Mouse (Mus musculus) ES-E14 (cell line): ENCODE results near the gene Nrsn2. TPM values are rescaled to one million over a fixed set of nuclear protein-coding genes. Genes with fewer than 3 reads are reported as not detected.

Source experiments
- DNase-seq: peaks from one replicate; pipeline ENCODE4 v3.0.0-alpha.2; 2013; ENCODE audit warnings: low read depth, low spot score
- H3K27ac ChIP-seq: 2 replicates; pipeline ENCODE4 v1.5.1; 2012; ENCODE audit warnings: low read depth, mild to moderate bottlenecking, low read length, moderate library complexity, mixed read lengths; ENCODE audit not compliant: poor library complexity, insufficient read depth, severe bottlenecking
- H3K36me3 ChIP-seq: 2 replicates; pipeline ENCODE4 v1.6.1; 2012; ENCODE audit warnings: mild to moderate bottlenecking, low read length, moderate library complexity, mixed read lengths; ENCODE audit not compliant: control insufficient read depth, poor library complexity, insufficient read depth, severe bottlenecking
- H3K4me1 ChIP-seq, 2 experiments: fragments of 150-350 bp in 1 of 2; sonication (generic) in 1 of 2; 2 replicates each; pipeline ENCODE4 v1.6.1; 2012; ENCODE audit warnings: low read length in 2 of 2, mild to moderate bottlenecking in 1 of 2, mixed read lengths in 1 of 2; ENCODE audit not compliant: control insufficient read depth in 2 of 2, insufficient read depth in 2 of 2, poor library complexity in 1 of 2
- H3K4me3 ChIP-seq, 2 experiments: fragments of 150-350 bp in 1 of 2; sonication (generic) in 1 of 2; 2 replicates each; pipeline ENCODE4 v1.5.1; 2012; ENCODE audit warnings: low read length in 2 of 2, low read depth in 1 of 2, mild to moderate bottlenecking in 1 of 2, mixed read lengths in 1 of 2; ENCODE audit not compliant: insufficient read depth in 1 of 2, poor library complexity in 1 of 2, severe bottlenecking in 1 of 2
- H3K9ac ChIP-seq: 2 replicates; pipeline ENCODE4 v1.6.1; 2012; ENCODE audit warnings: low read depth, mild to moderate bottlenecking, low read length, mixed read lengths; ENCODE audit not compliant: poor library complexity, insufficient read depth, severe bottlenecking
- H3K9me3 ChIP-seq: fragments of 150-350 bp; sonication (generic); 2 replicates; pipeline ENCODE4 v1.6.1; 2012; ENCODE audit warnings: low read depth, mild to moderate bottlenecking, low read length; ENCODE audit not compliant: control insufficient read depth, insufficient read depth
- CHD2 ChIP-seq: IDR thresholded peaks from 2 replicates; pipeline ENCODE4 v1.6.1; 2014; ENCODE audit warnings: mild to moderate bottlenecking, low read depth, low read length, inconsistent platforms
- HCFC1 ChIP-seq: IDR thresholded peaks from 2 replicates; pipeline ENCODE4 v1.6.1; 2012; ENCODE audit warnings: low read length, inconsistent platforms, borderline replicate concordance; ENCODE audit not compliant: insufficient read depth
- MAFK ChIP-seq: IDR thresholded peaks from 2 replicates; pipeline ENCODE4 v1.6.1; 2014; ENCODE audit warnings: mild to moderate bottlenecking, low read depth, low read length, inconsistent platforms; ENCODE audit not compliant: insufficient read depth
- ZC3H11A ChIP-seq: IDR thresholded peaks from 2 replicates; pipeline ENCODE4 v1.6.1; 2012; ENCODE audit warnings: low read depth, mild to moderate bottlenecking, inconsistent platforms, low read length, borderline replicate concordance
- ZNF384 ChIP-seq: IDR thresholded peaks from 2 replicates; pipeline ENCODE4 v1.6.1; 2012; ENCODE audit warnings: low read depth, low read length, inconsistent platforms
- in situ Hi-C, 2 experiments: fragments of 600-800 bp; cut with MboI; formaldehyde crosslinking; loops; one replicate each; pipeline ENCODE4 v1.15.1; 2025; ENCODE audit warnings: low sequenced_read_pairs in 2 of 2, inconsistent platforms in 1 of 2; ENCODE audit not compliant: unreplicated experiment in 2 of 2
- total RNA-seq: library from RNA; depleted of rRNA; stranded (reverse); fragments of 300-350 nt; gene quantifications from 2 replicates; pipeline ENCODE4 v1.2.3, GENCODE M21; 2012; rRNA removed

Nrsn2 gene
- total RNA-seq, 1 experiment, result 2.1 TPM

GRCm38 (mm10) chr2:152326157-152326556 is 50.3 kb downstream of the Nrsn2 start:
- TF ChIP-seq ZNF384, result no peak
- no peak for TF ChIP-seq MAFK
- no peak for TF ChIP-seq CHD2
- TF ChIP-seq ZC3H11A, result no peak
- no peak for TF ChIP-seq HCFC1
- Histone ChIP-seq H3K9me3 (no peaks in the 10 kb centered on the region), H3K4me1 (peaks cover 2 to 19% of the 10 kb centered on the region in 2 experiments; a peak in 3 of 4 replicates), H3K4me3 (no peak overlapping the region), H3K9ac (no peak overlapping the region), H3K36me3 (peaks cover 65% of the 10 kb centered on the region), H3K27ac (no peak overlapping the region)
- DNase-seq, result no peak
- in situ Hi-C loops, result no loop called here

- H3K4me3 ChIP-seq, result no peak overlapping the region
- H3K27ac ChIP-seq, result no peak overlapping the region
- H3K9me3 ChIP-seq, result no peaks in the 10 kb centered on the region
- H3K36me3 ChIP-seq, result peaks cover 61% of the 10 kb centered on the region
- peaks cover 0 to 14% of the 10 kb centered on the region in 2 experiments; a peak in 3 of 4 replicates for H3K4me1 ChIP-seq
- TF ChIP-seq MAFK (no peak), CHD2 (no peak), ZC3H11A (no peak), HCFC1 (no peak), ZNF384 (no peak)
- in situ Hi-C loops, result no loop called here
- no peak for DNase-seq
- no peak overlapping the region for H3K9ac ChIP-seq
These were observed 51.6 kb downstream of the Nrsn2 start for GRCm38 (mm10) chr2:152324842-152325241.

GRCm38 (mm10) chr2:152323971-152324370 is 52.5 kb downstream of the Nrsn2 start:
- TF ChIP-seq CHD2 (no peak), MAFK (no peak), HCFC1 (no peak), ZNF384 (no peak), ZC3H11A (no peak)

GRCm38 (mm10) chr2:152322198-152322597 is 54.2 kb downstream of the Nrsn2 start:
- no peak overlapping the region for H3K4me3 ChIP-seq
- H3K9ac ChIP-seq, result no peak overlapping the region
- H3K4me1 ChIP-seq, result peaks cover 0 to 11% of the 10 kb centered on the region in 2 experiments; a peak in 1 of 4 replicates
- in situ Hi-C loops, result no loop called here
- no peak for DNase-seq
- H3K27ac ChIP-seq, result no peak overlapping the region
- H3K36me3 ChIP-seq, result peaks cover 68% of the 10 kb centered on the region
- no peaks in the 10 kb centered on the region for H3K9me3 ChIP-seq
- TF ChIP-seq CHD2 (no peak), MAFK (no peak), ZNF384 (no peak), ZC3H11A (no peak), HCFC1 (no peak)

More at GRCm38 (mm10) chr2:152323971-152324370, 52.5 kb downstream of the Nrsn2 start:
- H3K9ac ChIP-seq, result no peak overlapping the region
- no peaks in the 10 kb centered on the region for H3K9me3 ChIP-seq
- no peak overlapping the region for H3K27ac ChIP-seq
- no peak for DNase-seq
- H3K36me3 ChIP-seq, result peaks cover 65% of the 10 kb centered on the region
- in situ Hi-C loops, result no loop called here
- peaks cover 0 to 14% of the 10 kb centered on the region in 2 experiments; a peak in 2 of 4 replicates for H3K4me1 ChIP-seq
- H3K4me3 ChIP-seq, result no peak overlapping the region

GRCm38 (mm10) chr2:152321558-152321957 is 54.9 kb downstream of the Nrsn2 start:
- peaks cover 68% of the 10 kb centered on the region for H3K36me3 ChIP-seq
- H3K9ac ChIP-seq, result no peak overlapping the region
- no peak overlapping the region for H3K4me3 ChIP-seq
- H3K4me1 ChIP-seq, result peaks cover 0 to 7% of the 10 kb centered on the region in 2 experiments; a peak in 1 of 4 replicates
- in situ Hi-C loops, result no loop called here
- no peak overlapping the region for H3K27ac ChIP-seq
- DNase-seq, result no peak
- TF ChIP-seq ZC3H11A, result no peak
- TF ChIP-seq CHD2, result no peak
- no peak for TF ChIP-seq MAFK
- no peak for TF ChIP-seq ZNF384
- no peak for TF ChIP-seq HCFC1
- no peaks in the 10 kb centered on the region for H3K9me3 ChIP-seq

Other genes with a start within 250 kb of the Nrsn2 start
- 22.4 and 54.6 TPM in 2 replicates for gene Tcf15, start 233.1 kb downstream of the Nrsn2 start, total RNA-seq
- gene Csnk2a1, start 149.8 kb downstream of the Nrsn2 start, total RNA-seq, result 116 and 134 TPM in 2 replicates
- gene Tbc1d20, start 82.8 kb downstream of the Nrsn2 start, total RNA-seq, result 18.7 and 20.2 TPM in 2 replicates
- 69.9 and 113 TPM in 2 replicates for gene Rbck1, start 44.0 kb downstream of the Nrsn2 start, total RNA-seq
- gene Trib3, start 32.6 kb downstream of the Nrsn2 start, total RNA-seq, result 18.5 and 29.2 TPM in 2 replicates
- gene Sox12, start 21.4 kb upstream of the Nrsn2 start, total RNA-seq, result 7.4 and 9.1 TPM in 2 replicates
- 21.4 and 22.9 TPM in 2 replicates for gene Zcchc3, start 38.4 kb upstream of the Nrsn2 start, total RNA-seq
- 0.18 and 0.58 TPM in 2 replicates for gene 6820408C15Rik, start 38.9 kb upstream of the Nrsn2 start, total RNA-seq
- gene Defb23, start 88.0 kb upstream of the Nrsn2 start, total RNA-seq, result not detected in 2 replicates
- gene Defb20, start 100.4 kb upstream of the Nrsn2 start, total RNA-seq, result not detected in 2 replicates
- not detected in 2 replicates for gene Defb22, start 113.5 kb upstream of the Nrsn2 start, total RNA-seq
- not detected in 2 replicates for gene Defb26, start 135.1 kb upstream of the Nrsn2 start, total RNA-seq
- gene Defb28, start 141.6 kb upstream of the Nrsn2 start, total RNA-seq, result not detected in 2 replicates
- gene Defb29, start 163.5 kb upstream of the Nrsn2 start, total RNA-seq, result not detected in 2 replicates
- not detected in 2 replicates for gene Gm17416, start 192.7 kb upstream of the Nrsn2 start, total RNA-seq
- not detected in 2 replicates for gene Defb21, start 196.1 kb upstream of the Nrsn2 start, total RNA-seq
- not detected in 2 replicates for gene Defb19, start 203.7 kb upstream of the Nrsn2 start, total RNA-seq
- gene Defb45, start 222.8 kb upstream of the Nrsn2 start, total RNA-seq, result not detected in 2 replicates
- gene Defb36, start 227.7 kb upstream of the Nrsn2 start, total RNA-seq, result 0.63 TPM in 1 of 2 replicates, not detected in the other
- gene Defb25, start 246.4 kb upstream of the Nrsn2 start, total RNA-seq, result 3.9 and 5.7 TPM in 2 replicates